Mouse (Mus musculus) CH12.LX (cell line): ENCODE measurements at regions not wholly inside any gene's neighbourhood (a gene's known extent, or its start where the extent isn't known, plus 50 kb on each side); places are given as distances from the start of the nearest gene placed in this dataset.

Experiments
- CHD2 ChIP-seq: IDR thresholded peaks from 2 replicates; pipeline ENCODE4 v1.6.1; 2011; ENCODE audit warnings: low read length, improper control_type of control experiment
- CTCF ChIP-seq, 2 experiments: IDR thresholded peaks in 1 of 2; conservative IDR thresholded peaks in 1 of 2; 2 replicates each; pipeline ENCODE4 v1.5.1; 2011 to 2012; ENCODE audit warnings: low read depth in 2 of 2, low read length in 2 of 2, improper control_type of control experiment in 1 of 2, inconsistent platforms in 1 of 2, mild to moderate bottlenecking in 1 of 2, moderate library complexity in 1 of 2
- ELF1 ChIP-seq: IDR thresholded peaks from 2 replicates; pipeline ENCODE4 v1.6.1; 2014; ENCODE audit warnings: low read depth, mild to moderate bottlenecking, inconsistent platforms, low read length, improper control_type of control experiment
- EP300 ChIP-seq: IDR thresholded peaks from 2 replicates; pipeline ENCODE4 v1.6.1; 2011; ENCODE audit warnings: low read length, improper control_type of control experiment
- ETS1 ChIP-seq: conservative IDR thresholded peaks from 2 replicates; pipeline ENCODE4 v1.6.1; 2012; ENCODE audit warnings: low read depth, mild to moderate bottlenecking, inconsistent platforms, low read length, improper control_type of control experiment, moderate library complexity
- MAFK ChIP-seq: IDR thresholded peaks from 2 replicates; pipeline ENCODE4 v1.6.1; 2011; ENCODE audit warnings: low read length, improper control_type of control experiment; ENCODE audit not compliant: insufficient replicate concordance
- MAX ChIP-seq: IDR thresholded peaks from 2 replicates; pipeline ENCODE4 v1.6.1; 2011; ENCODE audit warnings: low read length, improper control_type of control experiment
- NRF1 ChIP-seq: IDR thresholded peaks from 2 replicates; pipeline ENCODE4 v1.6.1; 2014; ENCODE audit warnings: low read depth, mild to moderate bottlenecking, inconsistent platforms, low read length, improper control_type of control experiment, moderate library complexity
- POLR2A ChIP-seq: IDR thresholded peaks from 2 replicates; pipeline ENCODE4 v1.6.1; 2011; ENCODE audit warnings: low read depth, mild to moderate bottlenecking, improper control_type of control experiment, low read length
- RAD21 ChIP-seq: IDR thresholded peaks from 2 replicates; pipeline ENCODE4 v1.6.1; 2011; ENCODE audit warnings: low read depth, mild to moderate bottlenecking, low read length, improper control_type of control experiment, moderate library complexity
- ZMIZ1 ChIP-seq: IDR thresholded peaks from 2 replicates; pipeline ENCODE4 v1.6.1; 2012; ENCODE audit warnings: low read depth, mild to moderate bottlenecking, inconsistent platforms, low read length, improper control_type of control experiment

DNA sequence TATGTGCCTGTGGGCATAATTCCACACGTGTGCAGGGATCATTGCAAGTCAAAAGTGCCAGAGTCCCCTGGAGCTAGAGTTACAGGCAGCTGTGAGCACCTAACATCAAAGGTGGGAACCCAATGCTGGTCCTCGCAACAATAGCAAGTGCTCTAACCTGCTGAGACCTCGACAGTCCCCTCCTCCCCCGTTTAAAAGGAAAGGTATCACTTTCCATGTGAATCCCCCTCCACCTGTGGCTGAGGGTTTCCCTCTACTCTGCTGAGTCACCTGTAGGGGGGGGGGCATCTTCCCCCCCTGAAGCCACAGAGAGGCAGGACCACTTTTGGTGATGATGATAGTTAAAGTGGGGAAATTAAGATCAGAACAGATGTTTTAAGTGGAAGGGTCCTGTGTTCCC is 133.4 kb upstream of the Foxn2 start:
- TF ChIP-seq POLR2A (no peak), CTCF (conservative IDR thresholded peaks at IDR 0.05 in 1 of 2, IDR thresholded peaks at IDR 0.05 in 1 of 2; ENCODE audit: low read depth in 2 of 2, low read length in 2 of 2) (no peak), NRF1 (no peak), CHD2 (no peak), ZMIZ1 (no peak), EP300 (no peak), MAFK (no peak), RAD21 (no peak), MAX (no peak), ETS1 (no peak), ELF1 (no peak)
